17 mouse cellular contexts compared by ENCODE assay signal in the genomic region with DNA sequence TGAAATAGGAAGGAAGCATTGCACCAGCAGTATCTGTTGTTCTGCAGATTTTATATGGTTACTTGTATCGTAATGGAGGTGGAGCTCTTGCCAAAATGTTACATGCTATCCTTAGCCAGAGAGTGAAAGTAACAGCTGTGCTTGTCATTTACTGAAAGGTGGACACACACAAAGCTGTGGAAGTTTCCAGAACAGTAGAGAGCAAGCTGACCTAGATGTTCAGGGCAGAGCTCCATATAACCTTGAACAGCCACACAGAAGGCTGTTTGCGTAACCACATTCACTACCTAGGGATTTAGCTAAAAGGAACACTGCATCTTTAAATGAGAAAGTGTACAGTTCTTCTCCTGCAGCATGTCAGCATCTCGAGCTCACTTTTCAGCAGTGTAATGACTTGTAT. TPM values are rescaled to one million over a fixed set of nuclear protein-coding genes. Genes with fewer than 3 reads are reported as not detected.
DNase-seq lines count a peak whose midpoint lies in the region; ATAC-seq and TF ChIP-seq lines count a peak whose summit lies in the region.
"Had no signal": no experiment of that assay in that cellular context is flagged by ENCODE, and none has a peak within 500 bp of the region (broad histone marks: within the 10 kb centered on the region; RNA-seq: fewer than 3 reads in every experiment).

No protein-coding gene starts in this region.

- H3K27ac ChIP-seq in forebrain, embryonic 15.5 days (replicated peaks), result 0 out of 2 replicates have a peak overlapping the region, but pooled peaks have one; percentile 18
- H3K27ac ChIP-seq in forebrain, postnatal 0 days (ENCODE audit: low read depth, low read length), result no peak overlapping the region
- no peak overlapping the region; the same call in 1 of the 2 replicates for H3K27ac ChIP-seq in hindbrain, embryonic 13.5 days
- H3K27ac ChIP-seq: embryonic facial prominence, embryonic 12.5 days; hindbrain, embryonic 14.5 days; kidney, postnatal 0 days; liver, embryonic 13.5 days; midbrain, embryonic 15.5 days had no signal

- TF ChIP-seq CTCF in forebrain, postnatal 0 days (IDR thresholded peaks at IDR 0.05; ENCODE audit: low read depth), result no peak

- H3K9ac ChIP-seq in forebrain, embryonic 15.5 days (replicated peaks), result no peak overlapping the region
- H3K9ac ChIP-seq in forebrain, postnatal 0 days, result no peak overlapping the region
- no peak overlapping the region for H3K9ac ChIP-seq in hindbrain, embryonic 13.5 days
- H3K9ac ChIP-seq: embryonic facial prominence, embryonic 12.5 days; hindbrain, embryonic 14.5 days; liver, embryonic 13.5 days; midbrain, embryonic 15.5 days had no signal

- H3K4me2 ChIP-seq in forebrain, embryonic 15.5 days (replicated peaks), result no peak overlapping the region
- no peak overlapping the region for H3K4me2 ChIP-seq in forebrain, postnatal 0 days (ENCODE audit: low read depth)
- no peak overlapping the region for H3K4me2 ChIP-seq in hindbrain, embryonic 13.5 days
- H3K4me2 ChIP-seq: embryonic facial prominence, embryonic 12.5 days; hindbrain, embryonic 14.5 days; liver, embryonic 13.5 days; midbrain, embryonic 15.5 days had no signal

- no peaks in the 10 kb centered on the region for H3K27me3 ChIP-seq in forebrain, embryonic 15.5 days
- no peaks in the 10 kb centered on the region for H3K27me3 ChIP-seq in forebrain, postnatal 0 days (ENCODE audit: insufficient read depth, low read length)
- no peaks in the 10 kb centered on the region for H3K27me3 ChIP-seq in hindbrain, embryonic 13.5 days
- H3K27me3 ChIP-seq: embryonic facial prominence, embryonic 12.5 days; liver, embryonic 13.5 days; midbrain, embryonic 15.5 days had no signal

- WGBS in forebrain, embryonic 15.5 days, result 76% methylated on average over 3 of the region's 3 CpGs
- WGBS in forebrain, postnatal 0 days, result 68% methylated on average over 3 of the region's 3 CpGs
- 90% methylated on average over 3 of the region's 3 CpGs for WGBS in hindbrain, embryonic 13.5 days

- H3K36me3 ChIP-seq in forebrain, embryonic 15.5 days, result peaks cover 48% of the 10 kb centered on the region
- H3K36me3 ChIP-seq in forebrain, postnatal 0 days (ENCODE audit: insufficient read depth), result peaks cover 41% of the 10 kb centered on the region
- H3K36me3 ChIP-seq in hindbrain, embryonic 13.5 days, result peaks cover 84% of the 10 kb centered on the region

- intact Hi-C loops in heart, postnatal 25 days (cut with DNase I), result no loop called here

- H3K4me1 ChIP-seq in forebrain, embryonic 15.5 days, result no peaks in the 10 kb centered on the region
- no peaks in the 10 kb centered on the region for H3K4me1 ChIP-seq in forebrain, postnatal 0 days (ENCODE audit: insufficient read depth)
- no peaks in the 10 kb centered on the region for H3K4me1 ChIP-seq in hindbrain, embryonic 13.5 days (replicated peaks)
- H3K4me1 ChIP-seq: embryonic facial prominence, embryonic 12.5 days; liver, embryonic 13.5 days; midbrain, embryonic 15.5 days had no signal

- no peak for DNase-seq in forebrain, postnatal 0 days
- DNase-seq in heart, adult 9 months (ENCODE audit: low spot score in 2 of 2), result peak; percentile 30 to 35
- DNase-seq in heart, postnatal 25 days (ENCODE audit: low spot score), result no peak
- peak; percentile 51 for DNase-seq in adrenal gland, postnatal 10 days
- peak; percentile 76 for DNase-seq in brain, adult 2 months (ENCODE audit: low read depth, low spot score)
- DNase-seq: cerebellum, adult 8-10 months; liver, embryonic 13.5 days; right cerebral cortex, postnatal 4 days; thymus, adult 18-20 months had no signal

- no peaks in the 10 kb centered on the region for H3K9me3 ChIP-seq in forebrain, embryonic 15.5 days
- no peaks in the 10 kb centered on the region for H3K9me3 ChIP-seq in forebrain, postnatal 0 days (ENCODE audit: low read length)
- no peaks in the 10 kb centered on the region for H3K9me3 ChIP-seq in hindbrain, embryonic 13.5 days
- H3K9me3 ChIP-seq: embryonic facial prominence, embryonic 12.5 days; G1E; liver, embryonic 13.5 days; midbrain, embryonic 15.5 days had no signal

- H3K4me3 ChIP-seq in forebrain, embryonic 15.5 days, result no peak overlapping the region
- no peak overlapping the region for H3K4me3 ChIP-seq in forebrain, postnatal 0 days (ENCODE audit: low read depth, low read length)
- H3K4me3 ChIP-seq in hindbrain, embryonic 13.5 days, result no peak overlapping the region
- H3K4me3 ChIP-seq: embryonic facial prominence, embryonic 12.5 days; liver, embryonic 13.5 days; midbrain, embryonic 15.5 days had no signal

- ATAC-seq in forebrain, embryonic 15.5 days (replicated peaks), result no peak
- no peak for ATAC-seq in forebrain, postnatal 0 days
- no peak for ATAC-seq in hindbrain, embryonic 13.5 days (ENCODE audit: low FRiP score)
- ATAC-seq: intestine, embryonic 16.5 days; midbrain, embryonic 15.5 days had no signal

RNA-seq across cellular contexts. Expression of gene Ypel1, which starts 25.2 kb away (rescaled TPM):
- polyA plus RNA-seq in forebrain, embryonic 15.5 days (2015; fragmentation: Nextera tagmentation; extraction: Ambion mirVana), result 181 and 183 TPM in 2 replicates
- 76.7 and 103 TPM in 2 replicates for total RNA-seq in forebrain, postnatal 0 days (2014; rRNA removed)
- polyA plus RNA-seq in forebrain, postnatal 0 days (2015; fragmentation: Nextera tagmentation; extraction: Ambion mirVana), result 123 and 131 TPM in 2 replicates
- total RNA-seq in heart, postnatal 25 days (2021), result 1 to 10 TPM; 1.5 to 1.8 TPM
- 1 to 10 TPM; 6.2 to 9.4 TPM for total RNA-seq in adrenal gland, postnatal 10 days (2021)
- 119 and 132 TPM in 2 replicates for polyA plus RNA-seq in hindbrain, embryonic 13.5 days (2015; fragmentation: Nextera tagmentation; extraction: Ambion mirVana)

Comparison
In these comparisons a context has a peak if more than half of its experiments do, and no peak if none do; other contexts are left out.
1. DNase-seq: peak in heart, adult 9 months (2 of 2), adrenal gland, postnatal 10 days (single experiment) and brain, adult 2 months (single experiment); none in forebrain, postnatal 0 days (single experiment) and heart, postnatal 25 days (single experiment).